Mouse (Mus musculus) frontal cortex, postnatal 25 days (tissue): ENCODE measurements around the gene Tex33.
"Not testable (repeated sequence)": the region's sequence is repeated elsewhere in the genome, so short reads cannot be mapped to it uniquely, and the experiment has no call there.

Experiments used
- DNase-seq, 2 experiments: peaks; one replicate each; pipeline ENCODE4 v3.0.0; 2022; ENCODE audit warnings: low spot score in 2 of 2

Gene Tex33

GRCm38 (mm10) chr15:78377859-78378258, 17.9 kb downstream of the Tex33 start:
- DNase-seq, result no peak

GRCm38 (mm10) chr15:78374204-78374603, 21.5 kb downstream of the Tex33 start:
- DNase-seq, result peak in 1 of 2 experiments; percentile 24

- no peak for DNase-seq
Measured at GRCm38 (mm10) chr15:78372796-78373195, 22.9 kb downstream of the Tex33 start.

- no peak for DNase-seq
Measured at GRCm38 (mm10) chr15:78369641-78370040, 26.1 kb downstream of the Tex33 start.

- peak in 1 of 2 experiments; percentile 26 for DNase-seq
Measured at GRCm38 (mm10) chr15:78368926-78369346, 26.8 kb downstream of the Tex33 start.

- no peak for DNase-seq
Measured at GRCm38 (mm10) chr15:78367811-78368210, 27.9 kb downstream of the Tex33 start.

- peak in 1 of 2 experiments; percentile 23 for DNase-seq
Measured at GRCm38 (mm10) chr15:78366875-78367274, 28.8 kb downstream of the Tex33 start.

- no peak for DNase-seq
Measured at GRCm38 (mm10) chr15:78365916-78366315, 29.8 kb downstream of the Tex33 start.

- no peak for DNase-seq
Measured at GRCm38 (mm10) chr15:78355548-78355947, 40.2 kb downstream of the Tex33 start.

GRCm38 (mm10) chr15:78354958-78355357, 40.8 kb downstream of the Tex33 start:
- peak; percentile 42 to 49 for DNase-seq

GRCm38 (mm10) chr15:78351586-78352165, 44.0 kb downstream of the Tex33 start:
- DNase-seq, result no peak

GRCm38 (mm10) chr15:78344567-78344966, 51.1 kb downstream of the Tex33 start:
- DNase-seq, result no peak

- DNase-seq, result no peak
Measured at GRCm38 (mm10) chr15:78343683-78344082, 52.0 kb downstream of the Tex33 start.

- not testable (repeated sequence) for DNase-seq
Measured at GRCm38 (mm10) chr15:78340919-78341318, 54.8 kb downstream of the Tex33 start.

- DNase-seq, result peak; percentile 33 to 44
Measured at GRCm38 (mm10) chr15:78339627-78340423, 55.9 kb downstream of the Tex33 start.

- no peak for DNase-seq
Measured at GRCm38 (mm10) chr15:78334380-78334779, 61.3 kb downstream of the Tex33 start.

- DNase-seq, result no peak
Measured at GRCm38 (mm10) chr15:78332981-78333380, 62.7 kb downstream of the Tex33 start.

- no peak for DNase-seq
Measured at GRCm38 (mm10) chr15:78331523-78332340, 64.0 kb downstream of the Tex33 start.

GRCm38 (mm10) chr15:78330706-78331105, 65.0 kb downstream of the Tex33 start:
- no peak for DNase-seq

- DNase-seq, result not testable (repeated sequence)
Measured at GRCm38 (mm10) chr15:78329972-78330371, 65.7 kb downstream of the Tex33 start.

GRCm38 (mm10) chr15:78328520-78329097, 67.1 kb downstream of the Tex33 start:
- DNase-seq, result no peak
